Mouse (Mus musculus): ENCODE measurements at regions not wholly inside any gene's neighbourhood (a gene's known extent, or its start where the extent isn't known, plus 50 kb on each side); places are given as distances from the start of the nearest gene placed in this dataset.

DNA sequence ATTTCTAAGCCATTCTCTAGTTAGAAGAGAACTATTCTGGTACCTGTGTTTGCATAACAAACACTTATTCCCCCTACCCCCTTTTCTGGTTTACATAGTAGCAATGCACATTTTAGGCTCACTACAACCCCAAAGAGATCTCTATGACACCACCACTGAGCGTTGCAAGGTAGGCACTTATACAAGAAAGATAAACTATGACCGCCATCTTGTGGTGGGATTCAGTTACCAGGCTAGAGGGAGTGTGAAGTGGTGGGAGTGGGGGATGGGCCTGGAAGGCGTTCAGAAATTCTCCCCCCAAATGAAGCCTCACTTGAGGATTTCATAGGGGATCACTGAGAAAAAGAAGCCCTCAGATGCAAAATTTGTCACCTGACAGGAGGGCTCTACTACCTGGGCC, 64.4 kb upstream of the Fst start:
- Histone ChIP-seq H3K4me3 (ENCODE audit: low read depth, low read length) (no peak overlapping the region), H3K4me1 (ENCODE audit: control insufficient read depth, insufficient read depth, low read length) (no peaks in the 10 kb centered on the region), H3K27me3 (ENCODE audit: control insufficient read depth, insufficient read depth, low read length, poor library complexity, severe bottlenecking) (no peaks in the 10 kb centered on the region; the same call in none of the 2 replicates), H3K9ac (ENCODE audit: low read depth, poor library complexity, severe bottlenecking) (no peak overlapping the region), H3K27ac (ENCODE audit: insufficient read depth, low read length) (no peak overlapping the region), H3K36me3 (ENCODE audit: control insufficient read depth, insufficient read depth, low read length, poor library complexity, severe bottlenecking) (no peaks in the 10 kb centered on the region), H3K9me3 (replicated peaks; ENCODE audit: control insufficient read depth, insufficient read depth, low read length, poor library complexity, severe bottlenecking) (no peaks in the 10 kb centered on the region)
- TF ChIP-seq EP300 (IDR thresholded peaks at IDR 0.05; ENCODE audit: insufficient read depth, low read depth, low read length): no peak
- TF ChIP-seq POLR2A (IDR thresholded peaks at IDR 0.05; ENCODE audit: insufficient read depth, low read length): no peak
- TF ChIP-seq CTCF (IDR thresholded peaks at IDR 0.05; ENCODE audit: low read depth, low read length): peak; percentile 35

DNA sequence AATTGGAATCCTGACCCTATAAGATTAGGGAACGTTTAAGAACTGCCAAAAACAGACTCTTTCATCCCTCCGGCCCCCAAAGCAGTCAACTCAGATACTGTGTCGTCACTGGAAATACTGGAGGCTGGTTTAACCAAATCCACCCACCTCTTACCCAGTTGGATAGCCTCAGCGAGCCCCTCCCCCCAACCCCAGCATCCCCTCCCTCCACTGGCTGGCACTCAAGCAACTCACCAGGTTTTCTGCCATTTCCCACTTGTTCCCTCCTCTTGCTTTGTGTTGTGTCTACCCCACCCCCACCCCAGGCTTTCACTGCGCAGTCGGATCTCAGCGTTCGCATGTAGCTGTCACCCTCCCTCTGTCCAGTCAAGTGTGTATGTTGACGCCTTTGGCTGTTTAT, 68.1 kb upstream of the Fst start:
- Histone ChIP-seq H3K36me3 (ENCODE audit: control insufficient read depth, insufficient read depth, low read length, poor library complexity, severe bottlenecking) (no peaks in the 10 kb centered on the region), H3K27me3 (ENCODE audit: control insufficient read depth, insufficient read depth, low read length, poor library complexity, severe bottlenecking) (no peaks in the 10 kb centered on the region; the same call in 1 of the 2 replicates), H3K4me3 (ENCODE audit: low read depth, low read length) (no peak overlapping the region), H3K9me3 (replicated peaks; ENCODE audit: control insufficient read depth, insufficient read depth, low read length, poor library complexity, severe bottlenecking) (no peaks in the 10 kb centered on the region), H3K27ac (ENCODE audit: insufficient read depth, low read length) (no peak overlapping the region), H3K9ac (ENCODE audit: low read depth, poor library complexity, severe bottlenecking) (no peak overlapping the region), H3K4me1 (ENCODE audit: control insufficient read depth, insufficient read depth, low read length) (no peaks in the 10 kb centered on the region)
- TF ChIP-seq POLR2A (IDR thresholded peaks at IDR 0.05; ENCODE audit: insufficient read depth, low read length) (no peak), CTCF (IDR thresholded peaks at IDR 0.05; ENCODE audit: low read depth, low read length) (no peak), EP300 (IDR thresholded peaks at IDR 0.05; ENCODE audit: insufficient read depth, low read depth, low read length) (no peak)

DNA sequence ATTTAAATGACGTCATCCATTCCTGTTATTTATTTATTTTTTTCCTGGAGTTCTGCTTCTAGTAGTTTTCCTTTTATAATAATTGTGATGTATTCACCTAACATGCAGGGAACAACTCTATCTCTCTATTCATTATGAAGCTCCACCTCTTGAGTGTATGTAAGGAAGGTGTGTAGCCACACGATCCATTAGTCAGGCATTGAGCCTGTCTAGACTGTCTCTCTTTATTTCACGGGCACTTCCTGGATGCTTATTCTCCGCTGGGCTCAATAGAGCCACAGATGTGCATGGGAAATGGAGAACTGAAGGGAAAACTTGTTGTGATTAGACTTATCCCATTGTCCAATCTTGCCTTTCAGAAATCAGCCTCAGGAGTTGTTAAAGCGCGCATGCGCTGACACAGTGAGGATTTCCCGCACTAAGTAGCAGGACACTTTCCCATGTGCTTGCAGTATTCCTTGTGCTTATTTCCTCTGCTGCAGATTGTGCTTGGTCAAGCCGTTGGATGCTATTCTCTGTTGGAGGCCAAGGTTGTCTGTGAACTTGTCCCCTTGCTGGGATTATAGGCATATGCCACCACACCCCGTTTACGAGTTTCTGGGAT, 71.5 kb upstream of the Fst start:
- TF ChIP-seq EP300 (IDR thresholded peaks at IDR 0.05; ENCODE audit: insufficient read depth, low read depth, low read length) (no peak), CTCF (IDR thresholded peaks at IDR 0.05; ENCODE audit: low read depth, low read length) (no peak), POLR2A (IDR thresholded peaks at IDR 0.05; ENCODE audit: insufficient read depth, low read length) (no peak)
- Histone ChIP-seq H3K36me3 (ENCODE audit: control insufficient read depth, insufficient read depth, low read length, poor library complexity, severe bottlenecking) (no peaks in the 10 kb centered on the region), H3K27me3 (ENCODE audit: control insufficient read depth, insufficient read depth, low read length, poor library complexity, severe bottlenecking) (no peaks in the 10 kb centered on the region; the same call in 1 of the 2 replicates), H3K4me3 (ENCODE audit: low read depth, low read length) (no peak overlapping the region), H3K9me3 (replicated peaks; ENCODE audit: control insufficient read depth, insufficient read depth, low read length, poor library complexity, severe bottlenecking) (no peaks in the 10 kb centered on the region), H3K27ac (ENCODE audit: insufficient read depth, low read length) (no peak overlapping the region), H3K4me1 (ENCODE audit: control insufficient read depth, insufficient read depth, low read length) (no peaks in the 10 kb centered on the region), H3K9ac (ENCODE audit: low read depth, poor library complexity, severe bottlenecking) (no peak overlapping the region)

DNA sequence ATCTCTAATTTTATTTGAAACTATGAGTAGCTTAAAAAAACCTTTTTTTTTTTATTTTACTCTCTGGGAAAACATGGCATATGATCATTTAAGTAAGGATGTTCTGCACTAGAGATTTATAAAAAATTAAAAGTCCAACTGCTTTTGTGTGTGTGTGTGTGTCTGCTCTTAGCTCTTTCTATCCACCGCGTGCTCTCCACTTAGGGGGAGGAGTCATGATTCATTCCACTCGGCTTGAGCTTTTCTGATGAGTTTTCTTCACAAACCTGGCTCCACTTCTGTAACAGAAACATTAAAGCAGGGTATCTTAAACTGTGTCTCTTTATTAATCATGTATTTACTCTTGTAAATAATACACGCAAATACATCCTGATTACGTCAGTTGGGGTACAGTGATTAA, 73.0 kb upstream of the Fst start:
- no peak overlapping the region for H3K27ac ChIP-seq (ENCODE audit: insufficient read depth, low read length)
- no peak overlapping the region for H3K4me3 ChIP-seq (ENCODE audit: low read depth, low read length)
- H3K9me3 ChIP-seq (replicated peaks; ENCODE audit: control insufficient read depth, insufficient read depth, low read length, poor library complexity, severe bottlenecking): no peaks in the 10 kb centered on the region
- no peak overlapping the region for H3K9ac ChIP-seq (ENCODE audit: low read depth, poor library complexity, severe bottlenecking)
- no peak for TF ChIP-seq POLR2A (IDR thresholded peaks at IDR 0.05; ENCODE audit: insufficient read depth, low read length)
- no peak for TF ChIP-seq CTCF (IDR thresholded peaks at IDR 0.05; ENCODE audit: low read depth, low read length)
- no peak for TF ChIP-seq EP300 (IDR thresholded peaks at IDR 0.05; ENCODE audit: insufficient read depth, low read depth, low read length)
- no peaks in the 10 kb centered on the region for H3K36me3 ChIP-seq (ENCODE audit: control insufficient read depth, insufficient read depth, low read length, poor library complexity, severe bottlenecking)
- no peaks in the 10 kb centered on the region; the same call in 1 of the 2 replicates for H3K27me3 ChIP-seq (ENCODE audit: control insufficient read depth, insufficient read depth, low read length, poor library complexity, severe bottlenecking)
- H3K4me1 ChIP-seq (ENCODE audit: control insufficient read depth, insufficient read depth, low read length): no peaks in the 10 kb centered on the region

DNA sequence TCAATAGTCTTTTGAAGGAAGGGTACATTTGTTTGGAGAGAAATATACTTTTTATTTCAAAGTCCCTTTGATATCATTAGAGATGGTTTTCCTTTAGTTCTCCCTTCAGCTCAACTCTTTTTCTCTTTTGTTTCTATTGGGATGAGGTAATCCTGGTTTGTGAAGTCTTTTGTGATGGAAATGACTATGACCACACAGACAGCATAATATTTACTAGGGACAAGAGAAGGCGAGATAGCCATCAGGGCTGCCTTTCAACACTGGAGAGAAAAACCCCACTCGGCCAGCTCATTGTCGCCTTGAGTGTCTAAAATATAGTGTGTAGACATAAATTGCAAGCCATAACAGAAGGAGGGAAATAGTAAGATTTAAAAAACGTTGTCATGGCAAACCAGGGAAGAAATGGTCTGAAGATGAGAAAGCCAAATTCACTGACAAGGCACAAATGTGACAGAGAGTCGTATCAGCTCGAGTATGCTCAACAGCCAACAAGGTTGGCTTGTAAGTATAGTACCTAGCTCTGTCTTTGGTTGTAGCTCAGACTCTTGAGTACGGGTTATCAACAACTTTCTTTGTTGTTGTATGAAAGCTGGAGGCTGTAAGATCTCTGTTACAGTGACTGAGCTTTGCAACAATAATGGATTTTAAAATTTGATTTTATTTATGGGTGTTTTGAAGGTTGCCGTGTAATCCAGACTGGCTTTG, 73.8 kb upstream of the Fst start:
- no peak overlapping the region for H3K9ac ChIP-seq (ENCODE audit: low read depth, poor library complexity, severe bottlenecking)
- no peak overlapping the region for H3K4me3 ChIP-seq (ENCODE audit: low read depth, low read length)
- H3K4me1 ChIP-seq (ENCODE audit: control insufficient read depth, insufficient read depth, low read length): no peaks in the 10 kb centered on the region
- TF ChIP-seq EP300 (IDR thresholded peaks at IDR 0.05; ENCODE audit: insufficient read depth, low read depth, low read length) (no peak), POLR2A (IDR thresholded peaks at IDR 0.05; ENCODE audit: insufficient read depth, low read length) (no peak), CTCF (IDR thresholded peaks at IDR 0.05; ENCODE audit: low read depth, low read length) (no peak)
- H3K27me3 ChIP-seq (ENCODE audit: control insufficient read depth, insufficient read depth, low read length, poor library complexity, severe bottlenecking): no peaks in the 10 kb centered on the region; the same call in 1 of the 2 replicates
- no peaks in the 10 kb centered on the region for H3K36me3 ChIP-seq (ENCODE audit: control insufficient read depth, insufficient read depth, low read length, poor library complexity, severe bottlenecking)
- H3K9me3 ChIP-seq (replicated peaks; ENCODE audit: control insufficient read depth, insufficient read depth, low read length, poor library complexity, severe bottlenecking): no peaks in the 10 kb centered on the region
- H3K27ac ChIP-seq (ENCODE audit: insufficient read depth, low read length): no peak overlapping the region

DNA sequence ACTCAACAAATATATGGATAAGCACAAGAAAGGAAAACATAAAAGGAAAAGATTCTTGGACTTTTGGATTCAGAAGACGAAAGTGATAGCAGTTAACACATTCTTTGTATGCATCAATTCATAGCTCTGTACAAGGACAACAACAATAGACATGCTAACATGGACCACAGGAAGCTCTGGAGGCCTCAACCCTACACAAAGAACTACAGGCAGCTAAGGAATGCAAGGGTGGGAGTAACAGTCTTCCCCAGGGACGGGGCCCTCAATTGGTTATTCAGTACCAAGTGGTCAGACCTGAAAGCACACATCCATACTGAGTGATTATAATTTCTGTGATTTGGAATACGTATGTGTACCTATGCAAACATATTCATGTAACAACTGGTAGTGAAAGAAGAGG, 75.8 kb upstream of the Fst start:
- no peaks in the 10 kb centered on the region for H3K27me3 ChIP-seq (ENCODE audit: control insufficient read depth, insufficient read depth, low read length, poor library complexity, severe bottlenecking)
- H3K4me3 ChIP-seq (ENCODE audit: low read depth, low read length): no peak overlapping the region
- no peaks in the 10 kb centered on the region; the same call in 1 of the 2 replicates for H3K9me3 ChIP-seq (replicated peaks; ENCODE audit: control insufficient read depth, insufficient read depth, low read length, poor library complexity, severe bottlenecking)
- no peaks in the 10 kb centered on the region for H3K4me1 ChIP-seq (ENCODE audit: control insufficient read depth, insufficient read depth, low read length)
- no peaks in the 10 kb centered on the region for H3K36me3 ChIP-seq (ENCODE audit: control insufficient read depth, insufficient read depth, low read length, poor library complexity, severe bottlenecking)
- H3K9ac ChIP-seq (ENCODE audit: low read depth, poor library complexity, severe bottlenecking): no peak overlapping the region
- TF ChIP-seq EP300 (IDR thresholded peaks at IDR 0.05; ENCODE audit: insufficient read depth, low read depth, low read length): no peak
- no peak for TF ChIP-seq CTCF (IDR thresholded peaks at IDR 0.05; ENCODE audit: low read depth, low read length)
- TF ChIP-seq POLR2A (IDR thresholded peaks at IDR 0.05; ENCODE audit: insufficient read depth, low read length): no peak
- no peak overlapping the region for H3K27ac ChIP-seq (ENCODE audit: insufficient read depth, low read length)
